Mouse (Mus musculus) spleen, adult 2 months (tissue): ENCODE results near the gene Polq.

Source experiments
- CTCF ChIP-seq: fragments of 200-500 bp; IDR thresholded peaks from 2 replicates; pipeline ENCODE4 v1.5.1; 2011; ENCODE audit warnings: mild to moderate bottlenecking, inconsistent platforms; ENCODE audit not compliant: insufficient read depth, insufficient read length, insufficient replicate concordance; ENCODE audit errors: extremely low read depth
- POLR2A ChIP-seq: fragments of 200-500 bp; IDR thresholded peaks from 2 replicates; pipeline ENCODE4 v1.6.1; 2011; ENCODE audit warnings: low read depth, low read length, inconsistent platforms

GRCm38 (mm10) chr16:36988066-36988465 lies 23.5 kb upstream of the Polq start:
- TF ChIP-seq CTCF, result no peak
- no peak for TF ChIP-seq POLR2A
